Mouse (Mus musculus) T-cell, adult 66 days (primary cell): Measurements from ENCODE around the gene Tspan5. TPM values are rescaled to one million over a fixed set of nuclear protein-coding genes. Genes with fewer than 3 reads are reported as not detected.

Source experiments
- total RNA-seq, 2 experiments: library from RNA; stranded (reverse); gene quantifications; 3 replicates in 1 of 2; 4 replicates in 1 of 2; pipeline ENCODE4 v1.2.4; 2023

Gene Tspan5
- 10 to 100 TPM; 16.1 to 17.8 TPM for total RNA-seq

DNA sequence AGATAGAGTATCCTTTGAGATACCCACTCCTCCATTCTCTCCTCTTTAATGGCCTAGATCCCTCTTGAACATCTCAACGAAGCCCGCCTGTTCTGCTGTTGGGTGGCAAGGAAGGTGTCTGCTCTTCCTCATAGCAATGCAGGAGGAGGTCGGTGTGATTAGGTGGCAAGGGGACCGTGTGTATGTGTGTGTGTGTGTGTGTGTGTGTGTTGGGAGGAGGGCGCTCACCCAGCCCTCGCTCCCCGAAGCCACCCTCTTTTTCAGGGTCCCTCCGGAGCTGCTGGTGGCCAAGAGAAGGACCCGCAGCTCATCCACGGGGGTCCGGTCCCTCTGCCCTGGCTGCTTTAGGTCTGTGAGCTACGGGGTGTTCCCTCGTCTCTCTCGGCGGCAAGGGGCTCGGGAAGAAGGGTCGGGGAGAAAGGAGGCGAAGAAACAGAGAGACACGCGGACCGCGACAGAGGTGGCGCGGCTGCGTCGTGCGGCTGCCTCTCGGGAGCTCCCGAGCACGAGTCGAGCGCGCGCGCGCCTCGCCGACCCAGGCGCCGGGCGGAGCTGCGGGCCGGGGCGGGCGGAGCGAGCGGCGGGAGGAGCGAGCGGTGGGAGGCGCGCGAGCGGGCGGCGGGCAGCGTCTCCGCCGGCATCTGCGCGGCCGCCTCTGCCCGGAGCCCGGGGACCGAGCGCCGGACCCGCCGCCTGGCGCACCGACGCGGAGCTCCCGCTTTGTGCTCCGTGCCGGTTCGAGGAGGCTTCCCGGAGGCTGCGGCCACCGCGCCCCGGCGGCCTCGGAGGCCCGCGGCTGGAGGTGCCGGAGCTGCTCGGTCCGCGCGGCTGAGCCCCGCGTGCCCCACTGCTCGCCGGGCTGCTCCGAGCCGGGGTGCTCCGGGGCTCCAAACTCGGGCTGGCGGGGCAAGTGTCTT lies at the start of gene Tspan5:
Gene Tspan5 (plus strand): TSS at position 547 of the 917 bp plus-strand sequence.

Other genes with a start within 250 kb of the Tspan5 start
- 10 to 100 TPM; 61.5 to 74.8 TPM for gene Eif4e, start 216.0 kb upstream of the Tspan5 start, total RNA-seq